Mouse (Mus musculus): ENCODE data around the gene Grk5.

DNA sequence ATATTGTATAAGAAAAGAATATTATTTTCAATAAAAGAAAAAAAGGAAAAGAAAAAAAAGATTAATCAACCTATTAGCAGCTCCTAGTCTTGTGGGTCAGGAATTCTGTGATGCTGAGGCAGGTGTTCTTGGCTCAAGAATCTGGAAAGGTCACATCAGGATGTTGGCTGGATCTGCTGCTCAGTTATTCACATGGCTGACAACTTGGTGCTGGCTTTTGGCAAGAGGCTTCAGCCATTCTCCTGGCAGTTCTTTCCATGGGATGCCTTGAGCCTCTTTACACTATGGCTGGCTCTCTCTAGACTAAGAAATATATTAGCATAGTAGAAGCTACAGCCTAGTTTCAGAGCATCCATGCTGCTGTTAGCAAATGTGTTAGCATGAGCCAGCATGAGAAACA lies 149.6 kb downstream of the Grk5 start:
- TF ChIP-seq POLR2A (IDR thresholded peaks at IDR 0.05; ENCODE audit: low read depth, low read length), result no peak
- no peak for TF ChIP-seq CTCF (IDR thresholded peaks at IDR 0.05; ENCODE audit: extremely low read depth, insufficient read length, insufficient replicate concordance, low read depth, low read length)

Data from small intestine, adult 2 months (tissue).